Mouse (Mus musculus): ENCODE measurements around the gene Fastkd1. TPM values are rescaled to one million over a fixed set of nuclear protein-coding genes. Genes with fewer than 3 reads are reported as not detected.
"Not testable (repeated sequence)": the region's sequence is repeated elsewhere in the genome, so short reads cannot be mapped to it uniquely, and the experiment has no call there.

The Fastkd1 gene
- polyA plus RNA-seq, 1 experiment from 2014 or later = 17.0 TPM

GRCm38 (mm10) chr2:69693501-69693900, 19.8 kb downstream of the Fastkd1 start:
- Histone ChIP-seq H3K27me3 (replicated peaks) (no peaks in the 10 kb centered on the region), H3K4me1 (no peaks in the 10 kb centered on the region), H3K9me3 (no peaks in the 10 kb centered on the region; the same call in 1 of the 2 replicates), H3K36me3 (replicated peaks) (peaks cover 46% of the 10 kb centered on the region), H3K4me2 (no peak overlapping the region), H3K9ac (no peak overlapping the region), H3K27ac (no peak overlapping the region), H3K4me3 (no peak overlapping the region)
- 94% methylated on average over 11 of the region's 11 CpGs for WGBS
- ATAC-seq (replicated peaks) = no peak

DNA sequence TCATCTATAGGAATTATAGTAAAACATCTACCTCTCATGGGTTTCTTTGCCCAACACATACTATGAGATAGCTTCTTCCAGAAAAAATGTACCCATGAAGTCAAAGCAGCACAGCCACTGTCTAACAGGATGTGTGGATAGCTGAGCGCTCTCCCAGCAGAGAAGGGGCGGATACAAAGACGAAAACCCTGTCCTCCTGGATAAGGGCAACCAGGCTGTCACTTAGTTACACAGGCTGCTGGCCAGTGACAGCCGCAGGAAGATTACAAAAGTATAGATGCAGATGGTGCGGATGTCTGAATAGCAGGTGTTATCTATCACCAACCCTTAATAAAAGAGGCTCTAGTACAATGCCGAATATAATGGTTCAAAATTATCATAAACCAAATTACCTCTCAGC, 22.5 kb downstream of the Fastkd1 start:
- no peaks in the 10 kb centered on the region for H3K4me1 ChIP-seq
- H3K4me2 ChIP-seq = no peak overlapping the region
- WGBS = 88% methylated on average over 6 of the region's 6 CpGs
- H3K36me3 ChIP-seq (replicated peaks) = peaks cover 52% of the 10 kb centered on the region
- no peak overlapping the region for H3K27ac ChIP-seq
- no peak overlapping the region for H3K4me3 ChIP-seq
- H3K27me3 ChIP-seq (replicated peaks) = no peaks in the 10 kb centered on the region
- no peak overlapping the region for H3K9ac ChIP-seq
- H3K9me3 ChIP-seq = no peaks in the 10 kb centered on the region
- no peak for ATAC-seq (replicated peaks)

DNA sequence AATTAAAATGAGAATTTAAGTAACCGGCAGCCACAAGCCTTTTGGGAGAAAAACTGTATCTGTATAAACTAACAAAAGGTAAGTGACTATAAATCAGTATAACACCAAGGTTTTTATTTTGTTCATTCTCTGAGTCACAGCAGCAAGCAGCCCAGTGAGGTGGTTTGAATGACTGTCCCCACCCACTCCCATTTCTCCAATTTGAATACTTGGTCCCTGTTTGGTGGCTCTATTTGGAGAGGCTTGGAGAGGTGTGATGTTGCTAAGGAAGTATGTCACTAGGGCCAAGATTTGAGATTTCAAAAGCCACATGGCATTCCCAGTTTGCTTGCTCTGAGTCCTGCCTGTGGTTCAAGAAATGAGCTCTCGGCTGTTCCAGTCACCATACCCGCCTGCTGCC, 23.1 kb downstream of the Fastkd1 start:
- H3K9me3 ChIP-seq = no peaks in the 10 kb centered on the region
- no peaks in the 10 kb centered on the region for H3K27me3 ChIP-seq (replicated peaks)
- no peak overlapping the region for H3K4me2 ChIP-seq
- no peak overlapping the region for H3K27ac ChIP-seq
- no peaks in the 10 kb centered on the region for H3K4me1 ChIP-seq
- peaks cover 52% of the 10 kb centered on the region for H3K36me3 ChIP-seq (replicated peaks)
- no peak overlapping the region for H3K4me3 ChIP-seq
- no peak for ATAC-seq (replicated peaks)
- no peak overlapping the region for H3K9ac ChIP-seq
- WGBS = 96% methylated on average over 3 of the region's 3 CpGs

DNA sequence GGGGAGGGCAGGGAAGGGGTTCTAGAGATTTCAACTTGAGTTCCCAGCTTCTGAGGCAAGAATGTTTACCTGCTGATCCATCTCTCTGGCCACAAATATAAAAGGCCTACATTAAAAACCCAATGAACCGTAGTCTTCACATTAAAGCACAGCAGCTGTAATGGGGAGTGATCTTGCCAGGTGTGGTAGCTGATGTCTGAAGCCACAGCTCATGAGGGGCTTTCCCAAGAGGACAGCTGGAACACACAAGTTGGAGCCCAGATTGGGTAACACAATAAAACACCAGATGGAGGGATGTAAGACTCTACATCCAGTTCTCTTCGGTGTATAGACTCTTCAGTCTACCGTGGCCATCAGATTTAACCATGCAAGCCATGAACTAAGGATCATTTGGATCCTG, 28.8 kb downstream of the Fastkd1 start:
- H3K4me2 ChIP-seq = no peak overlapping the region
- H3K9me3 ChIP-seq = no peaks in the 10 kb centered on the region
- H3K27me3 ChIP-seq (replicated peaks) = 0 out of 2 replicates have a peak, but pooled peaks cover 3% of the 10 kb centered on the region
- no peak for ATAC-seq (replicated peaks)
- peaks cover 10% of the 10 kb centered on the region for H3K4me1 ChIP-seq
- no peak overlapping the region for H3K27ac ChIP-seq
- WGBS = 96% methylated on average over 3 of the region's 3 CpGs
- H3K4me3 ChIP-seq = no peak overlapping the region
- no peak overlapping the region for H3K9ac ChIP-seq
- peaks cover 21% of the 10 kb centered on the region; the same call in 1 of the 2 replicates for H3K36me3 ChIP-seq (replicated peaks)

DNA sequence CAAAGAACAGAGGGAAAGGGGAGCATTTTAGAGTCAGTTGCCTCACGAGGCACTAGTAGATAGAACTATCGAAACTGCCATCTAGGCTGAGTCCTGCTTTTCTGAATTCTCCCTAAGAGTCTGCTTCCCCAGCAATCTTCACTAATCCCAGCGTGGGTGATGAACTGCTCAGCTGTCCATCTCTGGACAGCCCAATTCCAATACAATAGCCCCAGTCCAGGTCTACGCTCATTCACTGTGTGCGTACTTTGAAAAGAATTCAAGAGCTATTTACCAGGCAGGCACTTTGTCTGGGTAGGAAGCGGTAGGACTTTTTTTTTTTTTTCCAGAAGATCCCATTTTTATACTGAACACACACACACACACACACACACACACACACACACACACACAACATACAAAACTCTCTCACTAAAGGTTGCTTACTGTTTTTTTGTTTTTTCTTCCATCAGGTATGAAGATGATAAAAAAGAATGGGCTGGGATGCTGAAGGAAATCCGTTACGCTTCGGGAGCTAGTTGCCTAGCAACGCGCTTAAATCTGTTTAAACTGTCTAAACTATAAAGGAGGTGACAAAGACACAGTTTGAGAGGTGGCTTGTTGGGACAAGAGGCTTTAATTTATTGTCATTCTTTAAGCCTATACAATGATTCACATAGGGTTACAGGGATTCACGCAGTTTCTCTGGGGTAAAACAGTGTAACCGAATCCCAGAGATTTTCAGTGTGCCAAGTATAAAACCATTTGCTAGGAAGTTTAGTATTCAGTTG, 30.1 kb downstream of the Fastkd1 start:
- Histone ChIP-seq H3K4me3 (0 out of 2 replicates have a peak overlapping the region, but pooled peaks have one; percentile 10), H3K4me2 (peak overlapping the region; percentile 39), H3K9me3 (no peaks in the 10 kb centered on the region), H3K27ac (peak overlapping the region; percentile 42; the same call in 1 of the 2 replicates), H3K9ac (no peak overlapping the region), H3K4me1 (peaks cover 10% of the 10 kb centered on the region), H3K36me3 (replicated peaks) (peaks cover 14% of the 10 kb centered on the region; the same call in 1 of the 2 replicates), H3K27me3 (replicated peaks) (0 out of 2 replicates have a peak, but pooled peaks cover 3% of the 10 kb centered on the region)
- peak; percentile 69; the same call in 1 of the 2 replicates for ATAC-seq (replicated peaks)
- WGBS = 12% methylated on average over 13 of the region's 13 CpGs

DNA sequence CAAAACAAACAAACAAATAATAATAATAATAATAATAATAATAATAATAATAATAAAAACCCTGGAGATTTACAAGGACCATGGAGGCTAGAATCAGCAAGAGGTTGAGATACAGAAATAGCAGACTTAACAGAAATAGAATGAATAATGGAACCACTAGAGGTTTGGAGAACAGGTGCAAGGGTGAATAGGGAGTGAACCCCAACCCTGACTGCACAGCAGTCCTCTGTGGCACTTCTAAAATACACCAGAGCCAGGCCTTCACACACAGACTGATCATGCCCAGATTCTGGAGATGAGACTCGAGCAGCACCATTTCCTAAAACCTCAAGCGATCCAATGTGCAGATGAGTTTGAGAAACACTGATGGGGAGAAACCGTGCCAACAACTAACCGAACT, 31.4 kb downstream of the Fastkd1 start:
- peaks cover 10% of the 10 kb centered on the region for H3K4me1 ChIP-seq
- no peak overlapping the region for H3K9ac ChIP-seq
- no peak overlapping the region for H3K4me2 ChIP-seq
- no peak overlapping the region for H3K4me3 ChIP-seq
- 0 out of 2 replicates have a peak, but pooled peaks cover 3% of the 10 kb centered on the region for H3K27me3 ChIP-seq (replicated peaks)
- H3K27ac ChIP-seq = no peak overlapping the region
- ATAC-seq (replicated peaks) = no peak
- peaks cover 6% of the 10 kb centered on the region; the same call in 1 of the 2 replicates for H3K36me3 ChIP-seq (replicated peaks)
- WGBS = 91% methylated on average over 4 of the region's 4 CpGs
- H3K9me3 ChIP-seq = no peaks in the 10 kb centered on the region

GRCm38 (mm10) chr2:69679990-69680389, 33.3 kb downstream of the Fastkd1 start:
- Histone ChIP-seq H3K4me1 (peaks cover 10% of the 10 kb centered on the region), H3K4me2 (no peak overlapping the region), H3K4me3 (no peak overlapping the region), H3K27ac (no peak overlapping the region), H3K9ac (no peak overlapping the region), H3K9me3 (no peaks in the 10 kb centered on the region), H3K36me3 (replicated peaks) (no peaks in the 10 kb centered on the region), H3K27me3 (replicated peaks) (0 out of 2 replicates have a peak, but pooled peaks cover 3% of the 10 kb centered on the region)
- WGBS = 63% methylated on average over 6 of the region's 6 CpGs
- no peak for ATAC-seq (replicated peaks)

GRCm38 (mm10) chr2:69677215-69677614, 36.1 kb downstream of the Fastkd1 start:
- not testable (repeated sequence) for H3K9me3 ChIP-seq; H3K27ac ChIP-seq; H3K4me1 ChIP-seq; H3K4me2 ChIP-seq; H3K4me3 ChIP-seq; H3K36me3 ChIP-seq (replicated peaks); H3K9ac ChIP-seq; ATAC-seq (replicated peaks); H3K27me3 ChIP-seq (replicated peaks)
- 88% methylated on average over 2 of the region's 2 CpGs for WGBS

DNA sequence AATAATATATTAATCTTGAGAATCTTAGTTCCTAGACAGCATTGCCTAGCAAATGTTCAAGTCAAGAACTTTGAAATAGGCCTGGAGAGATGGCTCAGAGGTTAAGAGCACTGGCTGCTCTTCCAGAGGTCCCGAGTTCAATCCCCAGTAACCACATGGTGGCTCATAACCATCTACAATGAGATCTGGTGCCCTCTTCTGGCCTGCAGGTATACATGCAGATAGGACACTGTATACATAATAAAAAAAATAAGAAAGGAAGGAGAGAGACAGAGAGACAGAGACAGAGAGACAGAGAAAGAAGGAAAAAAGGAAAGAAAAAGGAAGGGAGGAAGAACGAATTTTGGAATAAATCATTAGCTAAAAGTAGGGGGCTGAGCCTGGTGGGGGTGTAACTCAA, 36.6 kb downstream of the Fastkd1 start:
- no peak for ATAC-seq (replicated peaks)
- no peak overlapping the region for H3K27ac ChIP-seq
- H3K9ac ChIP-seq = no peak overlapping the region
- H3K27me3 ChIP-seq (replicated peaks) = no peaks in the 10 kb centered on the region
- no peak overlapping the region for H3K4me3 ChIP-seq
- H3K36me3 ChIP-seq (replicated peaks) = no peaks in the 10 kb centered on the region
- no peak overlapping the region for H3K4me2 ChIP-seq
- H3K4me1 ChIP-seq = no peaks in the 10 kb centered on the region
- WGBS = 64% methylated on average over 2 of the region's 2 CpGs
- H3K9me3 ChIP-seq = no peaks in the 10 kb centered on the region

GRCm38 (mm10) chr2:69675266-69675665, 38.0 kb downstream of the Fastkd1 start:
- 86% methylated on average over 9 of the region's 9 CpGs for WGBS
- Histone ChIP-seq H3K9ac (no peak overlapping the region), H3K36me3 (replicated peaks) (no peaks in the 10 kb centered on the region), H3K27me3 (replicated peaks) (no peaks in the 10 kb centered on the region), H3K9me3 (no peaks in the 10 kb centered on the region), H3K4me1 (no peaks in the 10 kb centered on the region), H3K4me2 (no peak overlapping the region), H3K27ac (no peak overlapping the region), H3K4me3 (no peak overlapping the region)
- ATAC-seq (replicated peaks) = no peak

DNA sequence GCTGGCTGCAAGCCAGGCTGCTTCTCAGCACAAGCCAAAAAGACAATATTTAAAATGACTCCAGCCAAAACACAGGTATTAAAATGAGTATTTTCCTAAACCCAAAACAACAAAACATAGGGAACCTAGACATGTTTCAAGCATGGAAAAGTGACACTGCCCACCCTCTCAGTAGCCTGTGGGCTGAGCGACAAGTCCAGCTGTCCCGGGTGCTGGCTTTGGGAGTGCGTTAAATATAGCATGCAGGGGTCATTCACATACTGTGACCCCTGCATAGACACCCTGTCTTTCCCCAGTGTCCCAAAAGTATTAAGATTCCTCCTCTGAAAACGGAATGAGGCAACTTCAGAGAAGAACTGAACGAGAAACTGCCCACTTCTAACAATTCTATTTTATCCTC, 39.6 kb downstream of the Fastkd1 start:
- 75% methylated on average over 5 of the region's 5 CpGs for WGBS
- Histone ChIP-seq H3K4me1 (no peaks in the 10 kb centered on the region), H3K4me3 (no peak overlapping the region), H3K4me2 (no peak overlapping the region), H3K9ac (no peak overlapping the region), H3K27ac (no peak overlapping the region), H3K36me3 (replicated peaks) (no peaks in the 10 kb centered on the region), H3K9me3 (no peaks in the 10 kb centered on the region), H3K27me3 (replicated peaks) (no peaks in the 10 kb centered on the region)
- ATAC-seq (replicated peaks) = no peak

GRCm38 (mm10) chr2:69669853-69670252, 43.5 kb downstream of the Fastkd1 start, which contains the start of gene Klhl41:
TSS of gene Klhl41 (plus strand) at chr2:69670120.
- no peaks in the 10 kb centered on the region for H3K36me3 ChIP-seq (replicated peaks)
- no peaks in the 10 kb centered on the region for H3K4me1 ChIP-seq
- no peaks in the 10 kb centered on the region for H3K9me3 ChIP-seq
- no peak within 1 kb of the TSS for H3K4me3 ChIP-seq
- no peak for ATAC-seq (replicated peaks)
- no peak within 1 kb of the TSS for H3K4me2 ChIP-seq
- H3K27me3 ChIP-seq (replicated peaks) = no peaks in the 10 kb centered on the region
- WGBS = 83% methylated on average over 9 of the region's 9 CpGs
- H3K27ac ChIP-seq = no peak within 1 kb of the TSS
- H3K9ac ChIP-seq = no peak within 1 kb of the TSS

DNA sequence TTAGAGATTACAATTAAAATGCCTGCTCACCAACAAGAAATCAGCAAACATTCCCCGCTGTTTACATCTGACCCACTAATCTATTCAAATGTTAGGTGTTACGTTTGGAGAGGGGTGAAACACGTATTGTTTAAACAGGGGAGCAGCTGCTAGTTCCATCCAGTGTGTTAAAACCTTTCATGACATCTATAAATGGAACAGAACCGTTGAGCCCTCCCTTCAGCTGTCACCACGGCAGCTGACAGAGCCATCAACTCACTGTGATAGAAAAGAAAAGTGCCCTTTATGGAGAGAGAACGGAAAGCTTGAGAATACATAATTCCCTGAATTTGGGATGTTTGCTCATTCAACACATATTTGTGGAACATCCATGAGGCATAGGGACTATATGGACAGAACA, 44.9 kb downstream of the Fastkd1 start:
- H3K36me3 ChIP-seq (replicated peaks) = peaks cover 5% of the 10 kb centered on the region; the same call in 1 of the 2 replicates
- H3K27ac ChIP-seq = no peak overlapping the region
- H3K27me3 ChIP-seq (replicated peaks) = no peaks in the 10 kb centered on the region
- H3K4me1 ChIP-seq = no peaks in the 10 kb centered on the region
- ATAC-seq (replicated peaks) = no peak
- no peak overlapping the region for H3K4me3 ChIP-seq
- H3K4me2 ChIP-seq = no peak overlapping the region
- 52% methylated on average over 6 of the region's 6 CpGs for WGBS
- H3K9me3 ChIP-seq = no peaks in the 10 kb centered on the region
- no peak overlapping the region for H3K9ac ChIP-seq

Measured in midbrain, embryonic 15.5 days (tissue).